Mouse (Mus musculus): ENCODE measurements around the gene Olfr692.

GRCm38 (mm10) chr7:105394606-105395005 is 26.6 kb downstream of the Olfr692 start:
- TF ChIP-seq CTCF (IDR thresholded peaks at IDR 0.05; ENCODE audit: extremely low read depth, insufficient read depth, low read length), result no peak
- TF ChIP-seq POLR2A (IDR thresholded peaks at IDR 0.05; ENCODE audit: extremely low read depth, insufficient read depth, low read length), result no peak
